Mouse (Mus musculus): ENCODE data around the gene Camta1.

The Camta1 gene

DNA sequence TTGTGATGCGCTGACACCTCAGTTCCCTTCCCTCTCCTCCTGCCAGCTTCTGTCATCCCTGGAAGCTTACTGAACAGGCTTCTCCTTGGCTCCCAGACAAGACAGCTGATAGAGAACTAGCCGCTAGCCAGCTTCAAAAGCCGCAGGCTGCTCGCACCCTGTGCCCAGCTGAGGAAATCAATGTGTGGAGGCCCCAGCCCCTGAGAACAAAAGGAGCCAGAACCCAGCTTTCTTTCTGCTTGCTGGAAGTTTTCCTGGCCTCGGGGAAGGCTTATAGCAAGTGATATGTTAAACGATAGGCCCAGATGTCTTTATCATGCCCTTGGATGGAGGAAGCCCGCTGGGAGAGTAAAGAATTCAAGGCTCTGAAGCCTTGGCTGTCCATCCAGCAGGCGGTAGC is 411.7 kb downstream of the Camta1 start:
- ATAC-seq (ENCODE audit: low TSS enrichment) = no peak

DNA sequence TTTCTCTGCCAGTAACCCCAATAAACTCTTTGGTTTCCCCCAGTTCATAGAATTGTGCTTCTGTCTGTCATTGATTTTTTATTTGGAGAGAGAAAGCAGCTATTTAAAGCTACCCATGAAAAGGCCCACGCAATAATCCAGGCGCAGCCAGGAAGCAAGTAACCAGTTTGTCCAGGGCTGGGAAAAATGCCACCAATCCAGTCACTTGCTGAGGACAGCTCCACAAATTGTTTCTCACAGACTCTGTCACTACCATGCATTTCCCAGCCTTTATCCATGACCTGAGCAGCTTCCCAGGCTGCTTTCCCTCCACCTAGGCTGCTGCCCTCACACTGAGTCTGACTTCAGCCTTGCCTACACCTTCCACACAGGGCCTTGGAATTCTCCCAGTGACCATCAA is 413.3 kb downstream of the Camta1 start:
- no peak for ATAC-seq (ENCODE audit: low TSS enrichment)

GRCm38 (mm10) chr4:151444665-151445064 is 417.0 kb downstream of the Camta1 start:
- ATAC-seq (ENCODE audit: low TSS enrichment) = no peak

DNA sequence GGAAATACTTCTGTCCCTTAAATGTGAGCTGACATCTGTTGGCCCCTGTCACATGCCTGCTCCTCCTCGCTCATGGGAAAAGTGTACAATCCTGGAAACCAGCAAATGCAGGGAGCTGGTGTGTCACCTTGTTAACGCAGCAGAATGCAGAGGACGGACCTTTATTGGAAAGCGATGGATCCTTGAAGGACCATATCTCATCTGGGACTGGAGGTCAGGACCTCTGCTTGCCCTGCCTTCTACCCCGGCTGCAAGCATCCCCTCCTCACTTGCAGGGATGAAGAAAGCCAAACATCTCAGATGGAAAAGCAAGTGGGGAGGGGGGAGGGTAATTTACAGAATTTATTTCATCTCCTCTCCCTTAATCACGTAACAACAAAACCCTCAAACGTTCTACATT is 423.1 kb downstream of the Camta1 start:
- ATAC-seq (ENCODE audit: low TSS enrichment) = no peak

DNA sequence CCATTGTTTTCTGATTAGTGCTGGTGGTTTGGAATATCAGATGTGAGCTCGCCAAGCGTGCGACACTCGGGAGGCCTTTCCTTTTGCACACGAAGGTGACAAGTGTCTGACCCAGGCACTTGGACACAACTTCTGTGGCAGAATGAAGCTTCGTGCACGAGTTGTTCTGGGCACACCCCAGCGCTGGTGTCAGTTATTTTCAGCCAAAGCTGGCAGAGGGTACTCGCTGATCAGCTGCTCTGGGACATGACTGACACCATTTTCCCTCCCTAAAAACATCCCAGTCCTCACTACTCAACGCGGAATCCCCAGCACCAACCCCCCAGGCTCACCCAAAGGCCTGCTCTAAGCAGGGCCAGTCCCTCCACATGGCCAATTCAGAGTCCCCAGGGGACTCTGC is 423.8 kb downstream of the Camta1 start:
- ATAC-seq (ENCODE audit: low TSS enrichment) = no peak

DNA sequence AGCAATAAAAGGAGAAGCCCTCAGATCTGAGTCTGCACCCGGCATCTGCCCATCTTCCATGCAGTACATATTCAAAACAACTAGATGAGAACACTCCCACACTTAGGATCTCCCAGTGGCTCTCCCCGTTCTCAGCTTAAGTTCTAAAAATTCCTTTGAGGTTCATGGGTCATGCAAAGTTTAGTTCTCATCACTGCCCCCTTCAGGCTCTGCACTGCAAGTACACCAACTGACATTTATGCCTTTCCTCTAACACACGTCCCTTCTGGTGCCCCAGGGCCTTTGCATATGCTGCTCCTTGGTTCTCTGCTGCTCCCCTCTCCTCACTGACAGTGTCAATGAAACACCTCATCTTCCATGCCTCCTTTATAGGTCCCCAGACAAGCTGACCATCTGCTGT is 436.5 kb downstream of the Camta1 start:
- no peak for ATAC-seq (ENCODE audit: low TSS enrichment)

- ATAC-seq (ENCODE audit: low TSS enrichment) = no peak
Measured at GRCm38 (mm10) chr4:151422922-151423321, 438.8 kb downstream of the Camta1 start.

DNA sequence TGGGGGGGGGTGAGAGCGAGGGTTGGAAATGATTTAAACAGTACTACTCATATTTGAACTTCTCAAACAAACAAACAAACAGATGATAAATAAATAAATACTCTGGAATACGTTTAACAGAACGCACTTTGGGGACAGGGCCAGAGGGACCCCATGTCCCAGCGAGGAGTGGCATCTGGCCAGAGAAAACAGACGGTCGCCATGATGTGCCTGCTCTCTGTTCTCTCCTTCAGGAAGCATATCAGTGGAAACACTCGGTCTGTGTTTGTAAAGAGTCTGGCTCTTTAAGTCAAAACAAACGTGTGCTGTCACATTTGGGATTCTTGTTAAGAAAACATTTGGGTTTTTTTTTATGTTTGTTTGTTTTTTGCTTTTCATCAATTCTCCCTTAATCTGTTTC is 439.3 kb downstream of the Camta1 start:
- ATAC-seq (ENCODE audit: low TSS enrichment) = no peak

DNA sequence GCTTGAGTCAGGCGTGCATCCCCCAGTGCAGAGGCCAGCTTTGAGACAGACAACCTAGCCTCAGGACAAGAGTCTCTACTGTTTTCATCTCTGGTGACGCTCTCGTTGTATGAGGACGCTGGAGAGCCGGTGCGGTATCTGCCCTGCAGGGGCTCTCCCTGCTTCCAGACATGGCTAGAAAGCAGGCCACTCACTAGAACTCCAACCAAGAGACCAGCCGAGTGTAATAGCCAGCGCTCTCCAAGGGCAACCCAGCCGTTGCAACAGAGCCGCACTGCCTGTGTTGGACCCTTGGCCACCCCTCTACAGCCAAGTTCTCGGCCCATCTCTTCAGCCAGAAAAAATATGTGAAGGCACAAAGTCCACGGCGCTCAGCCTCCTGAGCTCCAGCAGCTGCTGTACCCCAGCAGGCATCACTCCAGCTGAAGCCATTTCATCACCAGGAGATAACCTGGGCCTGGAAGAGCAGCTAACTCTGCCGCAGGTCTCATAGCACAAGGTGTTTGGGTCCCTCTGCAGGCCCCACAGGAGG is 443.3 kb downstream of the Camta1 start:
- ATAC-seq (ENCODE audit: low TSS enrichment) = no peak

GRCm38 (mm10) chr4:151415812-151416211 is 445.9 kb downstream of the Camta1 start:
- no peak for ATAC-seq (ENCODE audit: low TSS enrichment)

DNA sequence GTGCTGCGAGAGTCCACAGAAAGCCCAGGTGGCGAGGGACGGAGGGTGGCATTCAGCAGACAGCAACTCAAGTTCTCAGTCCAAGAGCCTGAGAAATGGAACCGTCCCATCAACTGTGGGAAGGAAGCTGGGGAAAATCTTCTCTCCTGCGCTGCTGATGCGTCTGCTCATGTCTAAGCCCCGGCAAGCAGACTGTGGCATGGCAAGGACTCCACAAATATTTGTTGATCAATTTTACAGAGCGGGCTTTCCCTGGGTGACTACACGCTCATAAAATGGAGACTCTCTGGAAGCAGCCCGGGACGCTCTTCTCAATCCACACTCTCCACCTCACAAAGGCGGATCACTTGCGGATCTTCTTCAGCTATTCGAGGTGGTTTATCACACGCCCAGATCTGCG is 446.3 kb downstream of the Camta1 start:
- ATAC-seq (ENCODE audit: low TSS enrichment) = no peak

DNA sequence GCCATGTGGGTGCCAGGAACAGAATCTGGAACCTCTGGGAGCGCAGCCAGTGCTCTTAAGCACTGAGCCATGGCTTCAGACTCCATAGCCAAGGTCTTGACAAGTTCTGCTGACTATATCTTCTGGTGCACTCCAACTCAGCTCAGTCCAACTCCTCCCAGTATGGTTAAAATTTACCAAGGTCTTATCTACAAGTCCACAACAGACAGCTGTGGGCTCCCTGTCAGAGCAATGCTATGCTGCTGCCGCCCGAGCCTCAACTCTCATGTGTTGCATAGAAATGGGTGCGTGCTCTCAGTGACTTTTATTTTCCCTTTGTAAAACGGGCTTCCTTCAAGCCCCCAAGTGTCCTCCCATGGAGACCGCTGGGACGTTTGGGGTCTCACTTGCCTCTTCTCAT is 446.7 kb downstream of the Camta1 start:
- no peak for ATAC-seq (ENCODE audit: low TSS enrichment)

DNA sequence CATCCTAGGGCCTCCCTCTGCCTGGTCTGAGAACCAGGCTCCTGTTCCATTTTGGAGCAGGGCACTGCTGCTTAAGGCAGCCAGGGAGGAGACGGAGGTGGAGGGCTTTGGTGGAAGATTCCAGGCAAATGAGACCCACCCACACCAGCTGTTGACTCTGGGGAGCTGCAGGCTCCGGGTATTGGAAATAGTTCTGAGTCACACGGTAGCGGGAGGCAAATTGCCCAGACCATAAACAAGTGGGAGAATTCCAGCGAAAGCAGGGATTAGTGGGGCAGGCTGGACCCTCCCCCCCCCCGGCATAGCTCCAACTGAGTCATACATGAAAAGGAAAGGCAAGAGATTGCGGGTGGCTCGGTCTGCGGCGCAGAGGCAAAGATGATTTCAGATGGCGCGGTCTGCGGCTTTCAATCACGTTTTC is 450.0 kb downstream of the Camta1 start:
- peak; percentile 88 for ATAC-seq (ENCODE audit: low TSS enrichment)

GRCm38 (mm10) chr4:151411016-151411415 is 450.7 kb downstream of the Camta1 start:
- peak; percentile 32 for ATAC-seq (ENCODE audit: low TSS enrichment)

DNA sequence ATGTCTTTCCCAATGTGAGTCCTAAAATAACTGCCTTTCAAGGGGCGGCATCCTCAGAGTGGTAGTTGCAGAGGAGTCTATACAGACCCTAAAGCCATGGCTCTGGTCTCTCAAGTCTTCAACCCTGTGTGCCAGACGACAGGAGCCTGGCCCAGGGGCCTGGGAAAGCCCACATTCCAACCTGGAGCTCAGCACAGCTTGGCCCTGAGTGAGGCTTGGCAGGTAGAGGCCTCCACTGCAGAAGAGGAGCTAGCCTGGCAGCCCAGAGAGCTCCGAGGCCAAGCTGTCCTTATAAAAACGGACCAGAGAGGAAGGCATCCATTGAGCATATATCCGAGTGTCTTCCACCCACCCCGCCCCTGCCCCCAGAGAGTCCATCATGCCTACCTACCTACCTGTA is 452.4 kb downstream of the Camta1 start:
- ATAC-seq (ENCODE audit: low TSS enrichment) = no peak

DNA sequence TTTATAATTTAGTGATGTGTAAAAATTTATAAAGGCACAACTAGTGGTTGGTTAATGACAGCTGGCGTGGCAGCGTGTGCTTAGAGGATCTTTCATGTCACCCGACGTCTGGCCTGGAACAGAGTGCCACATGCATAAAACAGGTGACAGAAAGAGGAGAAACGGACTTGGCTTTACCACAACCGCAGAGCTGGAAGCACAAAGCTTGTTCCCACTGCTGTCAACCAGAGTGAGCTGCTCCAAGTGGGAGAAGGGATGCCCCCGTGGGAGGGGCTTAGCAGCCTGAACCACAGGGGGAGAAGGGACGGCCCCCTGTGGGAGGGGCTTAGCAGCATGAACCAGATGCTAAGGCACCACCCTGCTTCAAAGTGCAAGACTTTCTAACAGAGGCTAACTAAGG is 452.9 kb downstream of the Camta1 start:
- no peak for ATAC-seq (ENCODE audit: low TSS enrichment)

DNA sequence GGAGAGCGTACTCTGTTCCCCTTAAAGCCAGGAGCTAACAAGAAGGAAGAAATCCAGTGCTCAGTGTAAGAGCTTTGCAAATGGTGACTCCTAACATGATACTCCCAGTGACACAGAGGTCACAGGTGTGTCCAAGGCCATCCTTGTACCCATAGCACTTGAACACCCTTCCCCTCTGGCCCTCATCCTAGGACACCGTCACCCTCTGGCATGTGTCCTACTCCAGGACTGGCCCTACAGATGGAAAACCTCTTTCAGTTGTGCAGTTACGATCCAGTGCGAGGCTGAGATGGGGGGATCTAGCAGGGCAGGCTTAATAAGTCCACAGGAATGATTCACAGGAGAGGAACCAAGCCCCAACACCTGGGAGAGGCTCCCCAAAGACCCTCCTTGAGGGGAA is 453.4 kb downstream of the Camta1 start:
- ATAC-seq (ENCODE audit: low TSS enrichment) = no peak

DNA sequence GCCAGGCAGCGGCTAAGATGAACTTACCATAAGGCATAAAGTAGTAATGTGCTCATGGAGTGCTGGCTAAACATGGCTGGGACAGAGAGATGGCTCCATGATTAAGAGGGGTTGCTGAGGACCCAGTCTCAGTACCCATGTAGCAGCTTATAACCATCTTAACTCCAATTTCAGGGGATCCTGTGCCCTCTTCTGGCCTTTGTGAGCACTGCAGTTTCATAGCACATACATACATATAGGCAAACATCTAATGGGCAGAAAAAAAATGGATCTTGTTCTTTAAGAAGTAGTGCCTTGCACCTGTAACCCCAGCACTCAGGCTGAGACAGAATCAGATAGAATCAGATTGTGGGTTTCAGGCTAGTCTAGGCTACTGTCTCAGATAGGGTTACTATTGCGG is 454.5 kb downstream of the Camta1 start:
- no peak for ATAC-seq (ENCODE audit: low TSS enrichment)

- ATAC-seq (ENCODE audit: low TSS enrichment) = no peak
Measured at GRCm38 (mm10) chr4:151404581-151405256, 457.0 kb downstream of the Camta1 start.

DNA sequence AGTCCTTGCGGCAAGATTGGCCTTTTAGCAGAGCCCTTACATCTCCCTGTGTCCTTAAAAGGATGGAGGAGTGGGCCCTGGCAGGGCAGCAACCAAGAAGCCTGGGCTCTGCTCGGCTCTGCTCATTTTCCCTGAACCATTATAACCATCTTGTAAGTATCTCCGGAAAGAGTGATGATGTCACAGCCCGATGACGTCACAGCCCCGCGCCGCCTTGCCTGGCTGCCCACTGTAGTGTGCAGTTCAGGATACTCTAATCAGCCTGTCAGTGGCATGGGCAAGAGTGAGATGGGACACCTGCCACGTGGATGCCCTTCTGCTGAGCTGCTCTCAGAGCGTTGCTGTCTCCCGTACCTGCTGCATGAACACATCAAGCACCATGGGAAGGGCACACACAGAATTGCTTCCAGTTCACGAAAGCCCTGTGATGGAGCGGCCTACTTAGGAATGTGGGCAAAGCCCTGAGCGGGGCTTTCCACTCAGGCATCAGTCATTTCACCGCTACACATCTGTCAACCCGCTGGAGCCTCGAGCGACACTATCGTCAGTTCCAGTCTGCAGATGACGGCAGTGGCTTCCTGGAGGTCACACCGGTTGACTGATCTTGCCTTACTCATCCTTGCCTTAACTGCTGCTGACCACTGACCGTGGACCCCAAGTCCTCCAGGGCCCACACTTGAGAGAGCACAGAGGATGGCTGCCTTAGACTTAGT is 459.8 kb downstream of the Camta1 start:
- no peak for ATAC-seq (ENCODE audit: low TSS enrichment)

DNA sequence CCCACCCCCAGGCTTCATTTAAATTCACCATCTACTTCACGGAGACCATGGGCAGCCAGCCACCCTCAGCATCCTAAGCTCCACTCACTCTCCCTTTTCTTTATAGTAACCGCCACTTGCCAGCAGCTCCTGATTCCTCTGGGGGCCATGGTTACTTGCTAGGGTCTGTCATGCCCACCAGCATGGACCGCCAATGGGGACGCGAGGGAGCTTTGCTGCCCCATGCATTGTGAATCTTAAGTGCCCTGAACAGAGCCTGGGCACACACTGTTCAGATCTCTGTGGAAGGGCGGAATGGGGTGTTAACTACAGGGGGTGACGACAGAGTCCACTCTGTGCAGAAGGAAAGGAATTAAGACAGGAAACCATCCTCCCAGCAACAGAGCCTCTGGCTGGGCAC is 465.1 kb downstream of the Camta1 start:
- ATAC-seq (ENCODE audit: low TSS enrichment) = no peak; the same call in 1 of the 2 replicates

- ATAC-seq (ENCODE audit: low TSS enrichment) = no peak
Measured at GRCm38 (mm10) chr4:151389345-151389744, 472.3 kb downstream of the Camta1 start.

DNA sequence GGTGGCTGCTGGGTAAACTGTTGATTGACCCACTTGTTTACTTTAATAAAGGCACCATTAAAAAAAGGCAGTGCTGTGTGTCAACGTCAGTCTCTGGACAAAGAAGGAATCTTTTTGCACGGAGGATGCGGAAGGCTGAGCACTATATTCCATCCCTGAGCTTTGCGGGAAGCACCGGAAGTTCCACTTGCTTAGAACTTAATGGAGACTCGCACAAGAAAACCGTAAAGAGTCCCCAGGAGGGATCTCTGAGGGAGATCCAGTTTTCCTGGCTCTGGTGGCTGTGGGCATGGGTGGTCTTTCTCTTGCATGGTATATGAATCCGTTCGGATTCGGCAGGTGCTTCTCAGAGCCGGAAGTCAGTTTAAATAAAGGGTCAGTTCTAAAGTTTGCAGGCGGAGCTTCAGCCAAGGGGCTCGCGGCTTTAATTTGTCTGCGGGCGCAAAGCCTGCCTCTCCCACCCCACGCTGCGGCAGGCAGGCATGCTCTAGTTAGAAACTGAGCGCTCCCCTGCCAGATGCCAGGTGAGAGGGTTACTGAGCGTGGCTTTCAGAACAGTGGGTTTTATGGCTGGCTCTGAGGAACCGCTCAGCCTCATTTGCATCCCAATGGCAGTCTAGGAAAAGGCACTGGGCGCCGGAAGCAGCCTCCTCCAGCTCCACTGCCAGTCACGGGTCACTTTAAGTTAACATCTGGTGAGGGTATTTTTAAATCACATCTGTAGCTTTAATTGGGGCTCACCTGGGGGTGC is 474.8 kb downstream of the Camta1 start:
- peak; percentile 50; the same call in 1 of the 2 replicates for ATAC-seq (ENCODE audit: low TSS enrichment)

Data from frontal cortex, adult (tissue).